Mouse (Mus musculus) heart, embryonic 10.5 days (tissue): Measurements from ENCODE around the gene Prkca. TPM values are rescaled to one million over a fixed set of nuclear protein-coding genes. Genes with fewer than 3 reads are reported as not detected.

Experiments used
- DNase-seq: peaks from one replicate; pipeline ENCODE4 v3.0.0-alpha.2; 2017; ENCODE audit warnings: low spot score
- H3K27ac ChIP-seq: fragments of 300-500 bp; sonication (generic); 2 replicates; pipeline ENCODE4 v1.5.1; 2016; ENCODE audit warnings: mild to moderate bottlenecking
- H3K27me3 ChIP-seq: fragments of 300-500 bp; sonication (generic); 2 replicates; pipeline ENCODE4 v1.6.1; 2016; ENCODE audit warnings: mild to moderate bottlenecking; ENCODE audit not compliant: poor library complexity, insufficient read depth, severe bottlenecking
- H3K36me3 ChIP-seq: fragments of 300-500 bp; sonication (generic); 2 replicates; pipeline ENCODE4 v1.6.1; 2016; ENCODE audit warnings: mild to moderate bottlenecking, moderate library complexity
- H3K4me1 ChIP-seq: fragments of 300-500 bp; sonication (generic); 2 replicates; pipeline ENCODE4 v1.6.1; 2016; ENCODE audit warnings: mild to moderate bottlenecking
- H3K4me3 ChIP-seq: fragments of 300-500 bp; sonication (generic); 2 replicates; pipeline ENCODE4 v1.5.1; 2016; ENCODE audit warnings: mild to moderate bottlenecking, moderate library complexity
- H3K9me3 ChIP-seq: fragments of 300-500 bp; sonication (generic); 2 replicates; pipeline ENCODE4 v1.6.1; 2016; ENCODE audit warnings: mild to moderate bottlenecking, moderate library complexity
- WGBS: fragments of 180-500 bp; shearing (Covaris S2); methylation state at CpG from one replicate; pipeline ENCODE4 v1.1.7; 2016; 5-methylcytosine and 5-hydroxymethylcytosine counted together
- polyA plus RNA-seq: library from polyadenylated mRNA; unstranded; fragments of >200 nt; fragmentation: Nextera tagmentation; extraction: Ambion mirVana; gene quantifications from 2 replicates; pipeline ENCODE4 v1.2.1, GENCODE M21; 2016

Prkca gene
- 9.2 and 11.3 TPM in 2 replicates for polyA plus RNA-seq

- Histone ChIP-seq H3K36me3 (no peaks in the 10 kb centered on the region), H3K9me3 (no peaks in the 10 kb centered on the region), H3K27ac (peak within 1 kb of the TSS; percentile 93), H3K27me3 (peaks cover 9% of the 10 kb centered on the region), H3K4me1 (peaks cover 25% of the 10 kb centered on the region), H3K4me3 (peak within 1 kb of the TSS; percentile 87)
- 0% methylated on average over 60 of the region's 63 CpGs for WGBS
- peak; percentile 94 for DNase-seq
These were observed at the start of gene Prkca for GRCm38 (mm10) chr11:108343789-108344462. Gene Prkca, minus strand, starts transcription at chr11:108343928.

GRCm38 (mm10) chr11:108385666-108386024 is 41.9 kb upstream of the Prkca start:
- no peaks in the 10 kb centered on the region for H3K36me3 ChIP-seq
- H3K4me1 ChIP-seq = 0 out of 2 replicates have a peak, but pooled peaks cover 3% of the 10 kb centered on the region
- no peaks in the 10 kb centered on the region for H3K27me3 ChIP-seq
- DNase-seq = no peak
- no peak overlapping the region for H3K4me3 ChIP-seq
- WGBS = 78% methylated on average over 1 of the region's 1 CpGs
- H3K9me3 ChIP-seq = no peaks in the 10 kb centered on the region
- no peak overlapping the region for H3K27ac ChIP-seq

DNA sequence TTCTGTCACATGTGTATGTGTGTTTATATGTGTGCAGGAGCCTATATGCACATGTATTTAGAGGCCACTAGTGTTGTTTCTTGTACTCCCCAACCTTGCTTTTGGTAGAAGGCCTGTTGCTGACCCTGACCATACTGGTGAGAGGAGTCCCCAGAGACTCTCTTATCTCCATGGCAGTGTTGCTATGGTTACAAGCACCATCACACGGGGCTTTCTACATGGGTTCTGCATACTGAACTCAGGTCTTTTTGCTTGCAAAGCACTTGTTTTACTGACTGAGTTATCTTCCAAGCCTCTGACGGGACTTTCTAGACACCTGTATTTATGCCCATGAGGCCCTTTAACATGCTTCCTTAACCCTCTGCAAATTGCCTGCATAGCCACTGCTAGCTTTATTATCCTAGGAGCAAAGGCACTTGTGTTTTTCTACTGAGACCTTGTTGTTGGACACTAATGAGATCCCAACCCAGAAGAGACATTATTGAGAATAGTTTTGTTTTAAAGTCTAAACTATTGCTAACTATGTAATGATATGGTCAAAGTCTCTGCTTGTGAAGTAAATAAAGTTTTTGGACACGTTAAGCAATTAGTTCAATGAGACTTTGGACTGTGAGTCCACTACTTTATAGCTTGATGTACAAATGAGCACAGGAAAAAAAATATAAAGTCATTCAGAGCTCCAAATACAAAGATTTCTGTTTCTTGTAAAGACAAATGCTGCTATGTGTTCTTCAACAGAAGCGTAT is 41.4 kb upstream of the Prkca start:
- no peak for DNase-seq
- WGBS = 59% methylated on average over 4 of the region's 4 CpGs
- Histone ChIP-seq H3K9me3 (no peaks in the 10 kb centered on the region), H3K4me1 (0 out of 2 replicates have a peak, but pooled peaks cover 3% of the 10 kb centered on the region), H3K27ac (no peak overlapping the region), H3K27me3 (no peaks in the 10 kb centered on the region), H3K36me3 (no peaks in the 10 kb centered on the region), H3K4me3 (no peak overlapping the region)

DNA sequence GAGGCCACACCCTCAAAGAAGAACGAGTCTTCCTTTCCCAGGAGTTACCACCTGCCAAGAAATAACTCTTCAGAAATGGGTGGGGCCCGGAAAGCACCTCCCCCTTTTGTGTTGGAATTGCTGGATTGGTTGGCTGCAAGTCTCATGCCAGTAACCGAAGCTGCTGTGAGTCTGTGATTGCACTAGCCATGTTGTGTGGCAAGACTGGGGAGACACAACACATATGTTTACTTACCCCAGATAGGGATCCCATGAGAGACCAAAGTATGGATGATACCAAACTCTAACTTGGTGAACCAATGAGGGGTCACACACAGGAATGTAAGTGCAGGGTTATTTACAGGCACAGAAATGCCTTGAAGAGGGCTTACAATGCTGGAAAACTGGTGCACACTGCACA is 38.9 kb upstream of the Prkca start:
- H3K4me3 ChIP-seq = no peak overlapping the region
- 0 out of 2 replicates have a peak, but pooled peaks cover 5% of the 10 kb centered on the region for H3K27me3 ChIP-seq
- no peaks in the 10 kb centered on the region for H3K9me3 ChIP-seq
- 76% methylated on average over 3 of the region's 3 CpGs for WGBS
- H3K36me3 ChIP-seq = no peaks in the 10 kb centered on the region
- no peak overlapping the region for H3K27ac ChIP-seq
- 0 out of 2 replicates have a peak, but pooled peaks cover 3% of the 10 kb centered on the region for H3K4me1 ChIP-seq
- no peak for DNase-seq

DNA sequence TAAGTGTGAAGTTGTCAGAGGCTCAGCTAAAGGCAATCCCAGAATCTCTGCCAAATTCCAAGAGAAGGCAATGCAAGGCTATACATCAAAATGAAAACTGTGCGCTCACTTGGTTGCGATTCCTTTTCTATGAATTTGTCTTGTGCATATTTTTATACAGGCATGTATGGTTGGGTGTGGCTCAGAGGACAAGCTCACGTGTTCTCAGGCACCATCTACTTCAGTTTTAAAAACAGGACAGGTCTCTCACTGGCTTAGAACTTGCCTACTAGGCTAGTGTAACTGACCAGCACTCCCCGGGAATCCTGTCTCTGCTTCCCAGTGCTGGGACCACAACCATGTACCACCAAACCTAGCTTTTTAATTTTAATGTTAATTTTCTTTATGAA is 34.6 kb upstream of the Prkca start:
- DNase-seq = no peak
- Histone ChIP-seq H3K9me3 (no peaks in the 10 kb centered on the region), H3K27me3 (0 out of 2 replicates have a peak, but pooled peaks cover 5% of the 10 kb centered on the region), H3K4me3 (no peak overlapping the region), H3K36me3 (no peaks in the 10 kb centered on the region), H3K27ac (no peak overlapping the region), H3K4me1 (no peaks in the 10 kb centered on the region)
- WGBS = 74% methylated on average over 4 of the region's 4 CpGs

DNA sequence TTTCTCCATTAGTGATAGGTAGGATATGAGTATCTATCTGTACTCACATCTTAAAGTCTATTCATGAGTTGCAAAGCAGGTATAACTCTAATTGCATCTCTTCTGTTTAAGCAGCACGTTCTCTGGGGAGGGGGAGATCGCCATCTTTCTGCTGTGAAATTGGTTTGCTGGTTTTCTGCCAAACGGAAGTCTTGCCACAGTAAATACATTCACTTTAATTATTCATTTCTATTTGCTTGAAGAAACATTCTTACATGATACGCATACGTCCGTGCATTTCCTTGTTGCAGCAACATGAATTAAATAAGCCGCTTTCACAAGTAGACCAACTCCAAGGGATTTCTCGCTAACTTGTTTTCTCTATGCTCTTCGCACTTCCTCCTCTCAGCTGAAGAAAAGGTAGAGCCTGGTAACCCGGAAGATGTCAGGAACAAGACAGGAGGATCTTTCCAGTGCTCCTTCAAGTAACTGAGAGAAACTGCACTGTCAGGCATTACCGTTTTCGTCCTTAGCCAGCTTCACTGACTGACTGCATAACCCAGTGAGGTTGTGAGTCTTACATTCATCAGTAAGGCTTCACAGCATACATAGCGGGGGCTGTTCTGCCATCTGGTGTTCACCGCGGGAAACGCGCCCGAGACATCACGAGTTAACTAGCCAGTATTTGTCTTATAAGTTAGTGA is 34.1 kb upstream of the Prkca start:
- DNase-seq = peak; percentile 91
- H3K4me3 ChIP-seq = no peak overlapping the region
- WGBS = 42% methylated on average over 19 of the region's 19 CpGs
- H3K27me3 ChIP-seq = 0 out of 2 replicates have a peak, but pooled peaks cover 5% of the 10 kb centered on the region
- no peak overlapping the region for H3K27ac ChIP-seq
- H3K4me1 ChIP-seq = no peaks in the 10 kb centered on the region
- no peaks in the 10 kb centered on the region for H3K36me3 ChIP-seq
- H3K9me3 ChIP-seq = no peaks in the 10 kb centered on the region

DNA sequence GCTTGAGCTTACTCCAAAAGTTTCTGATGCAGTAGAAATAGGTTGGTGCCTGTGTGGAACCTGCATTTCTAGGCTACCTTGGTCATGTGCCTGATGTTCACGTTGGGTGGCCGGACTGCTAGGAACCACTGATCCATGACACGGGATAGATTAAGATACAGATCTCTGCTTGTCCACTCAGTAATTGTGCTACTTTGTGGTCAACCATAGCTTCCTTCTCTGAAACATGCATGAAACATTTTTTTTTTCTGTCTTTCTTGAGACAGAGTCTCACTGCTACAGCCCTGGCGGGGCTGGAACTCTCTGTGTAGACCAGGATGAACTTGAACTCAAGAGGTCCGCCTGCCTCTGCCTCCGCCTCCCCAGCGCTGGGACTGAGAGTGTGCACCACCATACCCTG is 33.1 kb upstream of the Prkca start:
- Histone ChIP-seq H3K9me3 (no peaks in the 10 kb centered on the region), H3K4me1 (no peaks in the 10 kb centered on the region), H3K27ac (no peak overlapping the region), H3K27me3 (0 out of 2 replicates have a peak, but pooled peaks cover 5% of the 10 kb centered on the region), H3K36me3 (no peaks in the 10 kb centered on the region), H3K4me3 (no peak overlapping the region)
- DNase-seq = no peak
- WGBS = 91% methylated on average over 7 of the region's 7 CpGs

- no peaks in the 10 kb centered on the region for H3K9me3 ChIP-seq
- peaks cover 16% of the 10 kb centered on the region for H3K4me1 ChIP-seq
- no peak for DNase-seq
- WGBS = 71% methylated on average over 1 of the region's 1 CpGs
- H3K27ac ChIP-seq = no peak overlapping the region
- no peak overlapping the region for H3K4me3 ChIP-seq
- H3K36me3 ChIP-seq = no peaks in the 10 kb centered on the region
- H3K27me3 ChIP-seq = peaks cover 3% of the 10 kb centered on the region; the same call in 1 of the 2 replicates
These were observed 23.3 kb upstream of the Prkca start for GRCm38 (mm10) chr11:108367046-108367445.

DNA sequence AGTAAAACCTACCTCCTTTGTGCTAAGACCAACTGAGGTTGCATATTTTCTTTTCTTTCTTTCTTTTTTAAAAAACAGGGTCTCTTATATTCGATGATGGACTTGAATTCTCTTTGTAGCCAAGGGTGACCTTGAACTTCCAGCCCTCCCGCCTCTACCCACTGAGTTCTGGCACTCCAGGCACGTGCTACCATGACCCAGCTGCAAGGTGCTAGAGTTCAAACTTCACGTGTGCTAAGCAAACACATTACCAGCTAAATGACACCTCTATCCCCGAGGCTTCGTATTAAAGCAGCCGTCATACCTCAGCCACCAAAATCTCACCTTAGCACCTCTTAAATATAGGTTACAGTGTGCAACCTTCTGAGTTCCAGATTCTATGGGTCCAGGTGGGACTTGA is 21.9 kb upstream of the Prkca start:
- Histone ChIP-seq H3K4me3 (no peak overlapping the region), H3K4me1 (peaks cover 16% of the 10 kb centered on the region), H3K27me3 (peaks cover 3% of the 10 kb centered on the region; the same call in 1 of the 2 replicates), H3K27ac (no peak overlapping the region), H3K36me3 (no peaks in the 10 kb centered on the region), H3K9me3 (no peaks in the 10 kb centered on the region)
- DNase-seq = no peak
- WGBS = 78% methylated on average over 7 of the region's 7 CpGs

GRCm38 (mm10) chr11:108364945-108365589 is 21.3 kb upstream of the Prkca start:
- 32% methylated on average over 7 of the region's 7 CpGs for WGBS
- Histone ChIP-seq H3K4me1 (peaks cover 16% of the 10 kb centered on the region), H3K36me3 (no peaks in the 10 kb centered on the region), H3K4me3 (no peak overlapping the region), H3K9me3 (no peaks in the 10 kb centered on the region), H3K27ac (peak overlapping the region; percentile 64; the same call in 1 of the 2 replicates), H3K27me3 (peaks cover 1% of the 10 kb centered on the region; the same call in 1 of the 2 replicates)
- no peak for DNase-seq

GRCm38 (mm10) chr11:108363991-108364390 is 20.3 kb upstream of the Prkca start:
- WGBS = 62% methylated on average over 4 of the region's 4 CpGs
- H3K36me3 ChIP-seq = no peaks in the 10 kb centered on the region
- no peak overlapping the region for H3K27ac ChIP-seq

GRCm38 (mm10) chr11:108362965-108363364 is 19.2 kb upstream of the Prkca start:
- no peak overlapping the region for H3K27ac ChIP-seq
- H3K4me1 ChIP-seq = peaks cover 16% of the 10 kb centered on the region
- 0 out of 2 replicates have a peak, but pooled peaks cover 4% of the 10 kb centered on the region for H3K27me3 ChIP-seq
- 86% methylated on average over 5 of the region's 5 CpGs for WGBS
- no peak overlapping the region for H3K4me3 ChIP-seq
- H3K36me3 ChIP-seq = no peaks in the 10 kb centered on the region
- H3K9me3 ChIP-seq = no peaks in the 10 kb centered on the region
- DNase-seq = no peak

More at GRCm38 (mm10) chr11:108363991-108364390, 20.3 kb upstream of the Prkca start:
- DNase-seq = no peak
- peaks cover 16% of the 10 kb centered on the region for H3K4me1 ChIP-seq
- no peaks in the 10 kb centered on the region for H3K9me3 ChIP-seq
- H3K27me3 ChIP-seq = no peaks in the 10 kb centered on the region
- no peak overlapping the region for H3K4me3 ChIP-seq
